Mouse (Mus musculus) forebrain, embryonic 11.5 days (tissue): ENCODE measurements around the gene Entpd1. TPM values are rescaled to one million over a fixed set of nuclear protein-coding genes. Genes with fewer than 3 reads are reported as not detected.

Experiments
- ATAC-seq: fragments of 200-750 bp; cut with Nextera tagmentation; replicated peaks from 2 replicates; pipeline ENCODE4 v1.8.0; 2017; ENCODE audit warnings: moderate TSS enrichment; ENCODE audit not compliant: low FRiP score
- DNase-seq: peaks from one replicate; pipeline ENCODE4 v3.0.0-alpha.2; 2017; ENCODE audit warnings: low spot score
- H3K27ac ChIP-seq: fragments of 300-500 bp; sonication (generic); 2 replicates; pipeline ENCODE4 v1.5.1; 2014; ENCODE audit warnings: low read depth, low read length
- H3K27me3 ChIP-seq: fragments of 300-500 bp; sonication (generic); 2 replicates; pipeline ENCODE4 v1.6.1; 2014; ENCODE audit warnings: mild to moderate bottlenecking, low read length, mixed read lengths; ENCODE audit not compliant: control insufficient read depth, insufficient read depth
- H3K36me3 ChIP-seq: fragments of 300-500 bp; sonication (generic); 2 replicates; pipeline ENCODE4 v1.6.1; 2014; ENCODE audit warnings: mild to moderate bottlenecking, low read length, moderate library complexity, mixed read lengths; ENCODE audit not compliant: control insufficient read depth, insufficient read depth
- H3K4me1 ChIP-seq: fragments of 300-500 bp; sonication (generic); replicated peaks from 2 replicates; pipeline ENCODE4 v1.6.1; 2014; ENCODE audit warnings: low read length, mixed read lengths; ENCODE audit not compliant: control insufficient read depth, insufficient read depth
- H3K4me2 ChIP-seq: fragments of 300-500 bp; sonication (generic); 2 replicates; pipeline ENCODE4 v1.6.1; 2014; ENCODE audit warnings: low read depth, mild to moderate bottlenecking, low read length, moderate library complexity, mixed read lengths; ENCODE audit not compliant: severe bottlenecking
- H3K4me3 ChIP-seq: fragments of 300-500 bp; sonication (generic); 2 replicates; pipeline ENCODE4 v1.5.1; 2014; ENCODE audit warnings: low read depth, low read length
- H3K9ac ChIP-seq: fragments of 300-500 bp; sonication (generic); 2 replicates; pipeline ENCODE4 v1.6.1; 2014; ENCODE audit warnings: low read length
- H3K9me3 ChIP-seq: fragments of 300-500 bp; sonication (generic); 2 replicates; pipeline ENCODE4 v1.6.1; 2016; ENCODE audit warnings: low read length, mixed read lengths; ENCODE audit not compliant: control insufficient read depth
- WGBS: fragments of 180-500 bp; shearing (Covaris S2); extraction: QIAGEN DNeasy Blood & Tissue Kit; methylation state at CpG from one replicate; pipeline ENCODE4 v1.1.7; 2014; 5-methylcytosine and 5-hydroxymethylcytosine counted together
- polyA plus RNA-seq: library from polyadenylated mRNA; unstranded; fragments of >200 nt; fragmentation: Nextera tagmentation; extraction: Ambion mirVana; gene quantifications from 2 replicates; pipeline ENCODE4 v1.2.1, GENCODE M21; 2014

Gene Entpd1
- polyA plus RNA-seq, 1 experiment from 2014 or later: 9.3 TPM

DNA sequence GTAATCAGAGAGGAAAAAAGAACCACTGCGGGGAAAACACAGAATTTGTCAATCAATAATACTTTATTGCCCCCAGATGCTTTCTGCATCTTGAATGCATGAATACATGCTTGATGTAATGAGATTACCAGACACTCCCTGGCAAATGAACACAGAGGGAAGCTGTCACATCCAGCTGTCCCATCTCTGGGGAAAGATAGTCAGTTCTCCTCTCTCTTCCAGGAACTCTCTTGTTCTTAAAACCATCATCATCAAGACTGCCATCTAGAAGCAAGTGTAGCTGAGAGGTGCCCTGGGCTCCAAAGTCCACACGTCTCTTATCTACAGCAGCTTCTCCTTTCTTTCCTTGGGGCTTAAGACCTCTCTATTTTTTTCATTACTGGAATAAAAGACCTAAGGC is 114.4 kb downstream of the Entpd1 start:
- 81% methylated on average over 2 of the region's 2 CpGs for WGBS
- Histone ChIP-seq H3K36me3 (no peaks in the 10 kb centered on the region), H3K4me2 (no peak overlapping the region), H3K9ac (no peak overlapping the region), H3K9me3 (no peaks in the 10 kb centered on the region), H3K4me3 (no peak overlapping the region), H3K27ac (no peak overlapping the region), H3K27me3 (no peaks in the 10 kb centered on the region), H3K4me1 (no peaks in the 10 kb centered on the region)
- DNase-seq: no peak
- ATAC-seq: no peak

DNA sequence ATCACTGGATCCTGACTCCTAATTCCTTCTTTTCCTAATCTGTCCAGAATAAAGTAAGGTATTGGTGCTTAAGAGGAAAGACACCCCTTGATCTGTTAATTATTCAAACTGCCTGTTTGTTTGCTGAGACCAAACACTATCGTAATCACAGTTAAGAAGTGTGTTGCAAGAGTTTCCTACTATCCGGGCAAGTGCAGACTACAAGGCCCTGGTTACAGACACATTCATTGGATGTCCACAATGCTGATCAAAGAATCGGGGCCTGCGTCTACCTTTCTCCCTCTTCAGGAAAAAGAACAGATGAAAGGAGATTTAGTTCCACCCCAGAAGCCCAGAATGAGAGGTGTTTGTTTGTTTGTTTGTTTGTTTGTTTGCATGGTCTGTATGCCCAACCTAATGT is 116.0 kb downstream of the Entpd1 start:
- Histone ChIP-seq H3K27ac (no peak overlapping the region), H3K9ac (no peak overlapping the region), H3K4me3 (no peak overlapping the region), H3K27me3 (no peaks in the 10 kb centered on the region), H3K9me3 (no peaks in the 10 kb centered on the region), H3K36me3 (no peaks in the 10 kb centered on the region), H3K4me1 (no peaks in the 10 kb centered on the region), H3K4me2 (no peak overlapping the region)
- peak; percentile 5 for DNase-seq
- WGBS: 86% methylated on average over 4 of the region's 4 CpGs
- ATAC-seq: no peak

- Histone ChIP-seq H3K9ac (no peak overlapping the region), H3K4me2 (no peak overlapping the region), H3K27me3 (no peaks in the 10 kb centered on the region), H3K36me3 (no peaks in the 10 kb centered on the region), H3K4me3 (no peak overlapping the region), H3K9me3 (no peaks in the 10 kb centered on the region), H3K4me1 (no peaks in the 10 kb centered on the region), H3K27ac (no peak overlapping the region)
- ATAC-seq (no peak), DNase-seq (peak; percentile 49)
- WGBS: 72% methylated on average over 12 of the region's 12 CpGs
These were observed 116.7 kb downstream of the Entpd1 start for GRCm38 (mm10) chr19:40728732-40729420.

DNA sequence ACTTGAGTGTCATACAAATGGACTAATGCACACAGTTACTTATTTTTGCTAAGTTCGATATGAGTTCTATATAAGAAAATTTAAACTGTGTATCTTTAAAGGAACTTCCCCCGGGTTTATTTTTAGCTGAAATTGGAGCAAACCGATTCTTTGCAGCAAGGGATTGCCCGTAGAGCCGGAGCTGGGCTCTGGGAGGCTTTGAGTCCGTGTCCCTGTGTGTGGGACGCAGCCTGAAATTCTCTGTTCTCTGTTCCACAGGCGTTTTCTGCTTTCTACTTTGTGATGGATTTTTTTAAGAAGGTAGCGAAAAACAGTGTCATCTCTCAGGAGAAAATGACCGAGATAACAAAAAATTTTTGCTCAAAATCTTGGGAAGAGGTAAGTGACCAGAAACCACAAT is 121.2 kb downstream of the Entpd1 start:
- ATAC-seq: no peak
- Histone ChIP-seq H3K4me2 (no peak overlapping the region), H3K36me3 (no peaks in the 10 kb centered on the region), H3K9me3 (no peaks in the 10 kb centered on the region), H3K4me3 (no peak overlapping the region), H3K27me3 (no peaks in the 10 kb centered on the region), H3K27ac (no peak overlapping the region), H3K9ac (no peak overlapping the region), H3K4me1 (no peaks in the 10 kb centered on the region; the same call in 1 of the 2 replicates)
- DNase-seq: peak; percentile 18
- WGBS: 80% methylated on average over 10 of the region's 10 CpGs

GRCm38 (mm10) chr19:40733849-40734248 is 121.7 kb downstream of the Entpd1 start:
- no peaks in the 10 kb centered on the region for H3K36me3 ChIP-seq
- H3K27ac ChIP-seq: no peak overlapping the region
- H3K27me3 ChIP-seq: no peaks in the 10 kb centered on the region
- no peak for ATAC-seq
- H3K4me2 ChIP-seq: no peak overlapping the region
- H3K9ac ChIP-seq: no peak overlapping the region
- WGBS: 71% methylated on average over 4 of the region's 4 CpGs
- DNase-seq: peak; percentile 18
- H3K4me1 ChIP-seq: no peaks in the 10 kb centered on the region; the same call in 1 of the 2 replicates
- H3K9me3 ChIP-seq: no peaks in the 10 kb centered on the region
- H3K4me3 ChIP-seq: no peak overlapping the region

GRCm38 (mm10) chr19:40736680-40737512 is 124.7 kb downstream of the Entpd1 start:
- no peaks in the 10 kb centered on the region for H3K36me3 ChIP-seq
- no peaks in the 10 kb centered on the region; the same call in 1 of the 2 replicates for H3K4me1 ChIP-seq
- peak overlapping the region; percentile 36; the same call in 1 of the 2 replicates for H3K4me2 ChIP-seq
- WGBS: 20% methylated on average over 17 of the region's 17 CpGs
- no peaks in the 10 kb centered on the region for H3K27me3 ChIP-seq
- ATAC-seq (peak; percentile 90), DNase-seq (peak; percentile 91)
- H3K9me3 ChIP-seq: no peaks in the 10 kb centered on the region
- peak overlapping the region; percentile 43; the same call in 1 of the 2 replicates for H3K9ac ChIP-seq
- no peak overlapping the region for H3K4me3 ChIP-seq
- H3K27ac ChIP-seq: 0 out of 2 replicates have a peak overlapping the region, but pooled peaks have one; percentile 0

DNA sequence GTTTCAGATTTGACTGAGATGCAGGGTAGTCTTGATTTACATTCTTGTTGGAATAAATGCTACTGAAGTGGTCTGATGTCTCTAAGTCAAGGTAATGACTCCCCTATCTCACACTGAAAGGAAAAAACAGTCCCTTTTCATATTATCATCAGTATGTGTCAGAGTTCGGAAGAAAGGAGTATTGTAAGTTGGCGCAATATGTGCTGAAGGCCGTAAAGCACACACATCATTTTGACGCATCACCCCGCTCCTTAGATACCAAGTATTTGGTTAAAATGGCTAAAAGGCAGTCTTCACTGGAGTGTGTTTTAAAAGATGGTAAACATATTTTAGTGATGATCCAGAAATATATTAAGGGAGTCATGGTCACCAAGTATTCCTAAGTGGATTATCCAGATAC is 125.4 kb downstream of the Entpd1 start:
- Histone ChIP-seq H3K27ac (0 out of 2 replicates have a peak overlapping the region, but pooled peaks have one; percentile 0), H3K4me3 (no peak overlapping the region), H3K36me3 (no peaks in the 10 kb centered on the region), H3K9ac (peak overlapping the region; percentile 43; the same call in 1 of the 2 replicates), H3K4me1 (no peaks in the 10 kb centered on the region; the same call in 1 of the 2 replicates), H3K4me2 (peak overlapping the region; percentile 36; the same call in 1 of the 2 replicates), H3K9me3 (no peaks in the 10 kb centered on the region), H3K27me3 (no peaks in the 10 kb centered on the region)
- 87% methylated on average over 5 of the region's 5 CpGs for WGBS
- DNase-seq: no peak
- peak; percentile 13; the same call in 1 of the 2 replicates for ATAC-seq

- no peaks in the 10 kb centered on the region for H3K9me3 ChIP-seq
- no peak overlapping the region for H3K4me2 ChIP-seq
- no peak overlapping the region for H3K27ac ChIP-seq
- no peaks in the 10 kb centered on the region for H3K27me3 ChIP-seq
- WGBS: 92% methylated on average over 13 of the region's 13 CpGs
- ATAC-seq (no peak), DNase-seq (no peak)
- no peaks in the 10 kb centered on the region; the same call in 1 of the 2 replicates for H3K4me1 ChIP-seq
- H3K36me3 ChIP-seq: no peaks in the 10 kb centered on the region
- H3K4me3 ChIP-seq: no peak overlapping the region
- no peak overlapping the region for H3K9ac ChIP-seq
These were observed 126.6 kb downstream of the Entpd1 start for GRCm38 (mm10) chr19:40738683-40739324.
